Mouse (Mus musculus): ENCODE results near the gene 4930447C04Rik. TPM values are rescaled to one million over a fixed set of nuclear protein-coding genes. Genes with fewer than 3 reads are reported as not detected.

4930447C04Rik gene
- polyA plus RNA-seq, 1 experiment: not detected

DNA sequence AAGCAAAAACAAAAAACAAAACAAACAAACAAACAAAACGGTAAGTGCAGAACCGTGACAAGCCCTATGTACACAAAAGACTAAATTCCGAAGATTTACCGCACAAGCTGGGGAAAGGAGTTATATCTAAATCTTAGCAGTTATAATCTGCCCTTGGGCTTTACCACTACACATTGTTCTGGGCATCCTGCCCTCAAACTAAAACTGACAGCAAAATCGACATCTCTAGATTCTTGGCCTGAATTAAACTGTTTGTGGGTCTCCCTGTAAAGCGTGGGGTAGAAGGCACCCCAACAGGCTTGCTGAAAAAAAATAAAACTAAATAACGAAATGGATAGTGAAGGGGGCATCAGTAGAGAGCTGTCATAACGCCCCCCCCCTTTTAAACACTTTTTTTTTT, 3.8 kb downstream of the 4930447C04Rik start:
- H3K4me1 ChIP-seq (ENCODE audit: control insufficient read depth, insufficient read depth, insufficient read length, low read length): no peaks in the 10 kb centered on the region
- no peak overlapping the region for H3K27ac ChIP-seq (replicated peaks; ENCODE audit: low read depth, low read length)
- no peak overlapping the region for H3K4me3 ChIP-seq (ENCODE audit: insufficient read depth, low read depth, low read length)

- Histone ChIP-seq H3K4me3 (ENCODE audit: insufficient read depth, low read depth, low read length) (peak overlapping the region; percentile 36), H3K4me1 (ENCODE audit: control insufficient read depth, insufficient read depth, insufficient read length, low read length) (no peaks in the 10 kb centered on the region), H3K27ac (replicated peaks; ENCODE audit: low read depth, low read length) (no peak overlapping the region)
Observed at GRCm38 (mm10) chr12:72917159-72917993, 23.2 kb downstream of the 4930447C04Rik start.

GRCm38 (mm10) chr12:72854377-72855032, 86.1 kb downstream of the 4930447C04Rik start:
- peaks cover 2% of the 10 kb centered on the region; the same call in 1 of the 2 replicates for H3K4me1 ChIP-seq (ENCODE audit: control insufficient read depth, insufficient read depth, insufficient read length, low read length)
- H3K27ac ChIP-seq (replicated peaks; ENCODE audit: low read depth, low read length): no peak overlapping the region
- peak overlapping the region; percentile 15; the same call in 1 of the 2 replicates for H3K4me3 ChIP-seq (ENCODE audit: insufficient read depth, low read depth, low read length)

DNA sequence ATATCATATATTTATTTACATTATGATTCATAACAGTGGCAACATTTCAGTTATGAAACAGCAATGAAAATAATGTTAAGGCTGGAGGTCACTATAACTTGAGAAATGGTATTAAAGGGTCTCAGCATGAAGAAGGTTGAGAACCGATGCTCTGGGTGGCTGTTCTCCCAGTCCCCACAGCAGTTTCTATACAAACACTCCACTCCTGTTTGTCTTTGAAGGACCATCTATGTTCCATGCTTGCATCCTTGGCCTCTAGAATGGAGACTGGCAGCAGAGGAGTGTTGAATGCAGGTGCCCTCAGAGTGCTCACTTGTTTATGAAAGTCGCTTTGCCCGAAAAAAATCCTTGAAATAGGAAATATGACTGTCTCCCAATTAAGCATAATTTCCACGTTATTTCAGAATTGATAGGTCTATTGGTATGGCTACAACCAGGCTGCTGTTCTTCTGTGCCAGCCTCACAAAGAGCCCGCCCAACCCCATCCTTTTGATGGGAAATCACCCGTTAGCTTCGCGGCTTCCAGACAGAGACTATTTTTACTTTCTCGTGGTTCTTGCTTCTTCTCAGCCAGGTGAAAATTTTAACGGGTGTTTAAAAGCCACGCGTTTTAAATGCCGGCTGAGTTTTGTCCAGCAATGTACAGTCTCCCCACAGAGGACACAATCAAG, 87.0 kb downstream of the 4930447C04Rik start:
- no peak overlapping the region for H3K4me3 ChIP-seq (ENCODE audit: insufficient read depth, low read depth, low read length)
- H3K27ac ChIP-seq (replicated peaks; ENCODE audit: low read depth, low read length): no peak overlapping the region
- H3K4me1 ChIP-seq (ENCODE audit: control insufficient read depth, insufficient read depth, insufficient read length, low read length): peaks cover 2% of the 10 kb centered on the region; the same call in 1 of the 2 replicates

- Histone ChIP-seq H3K4me3 (ENCODE audit: insufficient read depth, low read depth, low read length) (no peak overlapping the region), H3K27ac (replicated peaks; ENCODE audit: low read depth, low read length) (no peak overlapping the region), H3K4me1 (ENCODE audit: control insufficient read depth, insufficient read depth, insufficient read length, low read length) (peaks cover 2% of the 10 kb centered on the region; the same call in 1 of the 2 replicates)
Observed at GRCm38 (mm10) chr12:72852264-72852663, 88.3 kb downstream of the 4930447C04Rik start.

DNA sequence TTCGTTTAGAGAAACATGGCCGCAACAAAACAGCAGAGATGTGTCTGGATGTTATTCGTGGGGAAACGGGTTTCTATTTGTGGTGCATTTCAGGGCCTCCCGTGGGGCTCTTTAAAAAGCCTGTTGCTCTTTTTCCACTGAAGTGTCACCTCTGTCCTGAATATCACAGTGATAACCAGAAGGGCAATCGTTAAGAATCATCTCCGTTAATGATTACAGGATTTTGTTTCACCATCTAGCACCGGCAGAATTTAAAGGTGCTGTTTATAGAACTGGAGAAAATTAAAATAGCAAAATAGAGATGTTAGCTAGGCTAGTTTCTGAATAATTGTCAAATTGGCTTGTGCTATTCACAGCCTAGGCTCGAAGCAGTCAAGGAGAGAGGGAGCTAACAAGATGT, 90.4 kb downstream of the 4930447C04Rik start:
- no peak overlapping the region for H3K4me3 ChIP-seq (ENCODE audit: insufficient read depth, low read depth, low read length)
- no peak overlapping the region for H3K27ac ChIP-seq (replicated peaks; ENCODE audit: low read depth, low read length)
- peaks cover 2% of the 10 kb centered on the region; the same call in 1 of the 2 replicates for H3K4me1 ChIP-seq (ENCODE audit: control insufficient read depth, insufficient read depth, insufficient read length, low read length)

DNA sequence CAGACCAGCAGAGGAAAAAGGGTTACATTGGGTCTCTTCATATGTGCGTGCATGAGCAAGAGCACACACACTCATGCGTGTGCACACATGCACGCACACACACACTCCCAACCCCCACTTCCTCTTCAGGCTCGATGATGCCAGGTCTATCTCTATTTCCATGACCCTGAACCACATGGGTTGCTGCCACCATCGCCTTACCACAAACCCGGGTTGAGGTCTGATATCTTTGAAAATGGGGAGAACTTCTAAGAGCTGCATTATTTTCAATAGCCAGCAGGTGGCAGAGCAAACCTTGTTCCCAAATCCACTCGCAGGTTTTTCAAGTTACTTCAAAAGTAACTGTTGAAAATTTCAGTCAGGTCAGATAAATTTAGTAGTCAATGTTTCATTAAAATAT, 92.8 kb downstream of the 4930447C04Rik start:
- H3K4me3 ChIP-seq (ENCODE audit: insufficient read depth, low read depth, low read length): no peak overlapping the region

DNA sequence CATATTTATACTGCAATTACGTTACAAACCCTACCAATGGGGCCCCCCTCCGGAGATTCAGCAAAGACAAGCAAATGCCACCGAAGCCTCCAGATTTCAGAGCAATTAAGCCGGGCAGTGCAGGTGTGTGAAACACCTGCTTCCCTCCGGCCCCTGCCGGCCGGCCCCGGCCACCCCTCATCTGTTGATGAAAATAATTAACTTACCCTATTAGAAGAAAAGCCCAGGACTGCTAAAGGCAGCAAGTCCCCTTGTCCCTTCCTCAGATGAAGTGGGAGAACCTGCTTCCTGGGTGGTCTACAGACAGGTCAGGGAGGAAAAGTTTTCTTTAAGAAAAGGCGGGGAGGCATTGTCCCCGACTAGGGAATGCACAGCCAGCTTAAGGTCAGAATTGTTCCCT, 94.6 kb downstream of the 4930447C04Rik start:
- Histone ChIP-seq H3K4me3 (ENCODE audit: insufficient read depth, low read depth, low read length) (no peak overlapping the region), H3K27ac (replicated peaks; ENCODE audit: low read depth, low read length) (no peak overlapping the region), H3K4me1 (ENCODE audit: control insufficient read depth, insufficient read depth, insufficient read length, low read length) (no peaks in the 10 kb centered on the region)

More for the DNA sequence above, 92.8 kb downstream of the 4930447C04Rik start:
- Histone ChIP-seq H3K27ac (replicated peaks; ENCODE audit: low read depth, low read length) (no peak overlapping the region), H3K4me1 (ENCODE audit: control insufficient read depth, insufficient read depth, insufficient read length, low read length) (no peaks in the 10 kb centered on the region)

GRCm38 (mm10) chr12:72843973-72844620, 96.5 kb downstream of the 4930447C04Rik start:
- H3K4me1 ChIP-seq (ENCODE audit: control insufficient read depth, insufficient read depth, insufficient read length, low read length): no peaks in the 10 kb centered on the region
- H3K27ac ChIP-seq (replicated peaks; ENCODE audit: low read depth, low read length): no peak overlapping the region
- H3K4me3 ChIP-seq (ENCODE audit: insufficient read depth, low read depth, low read length): peak overlapping the region; percentile 21

DNA sequence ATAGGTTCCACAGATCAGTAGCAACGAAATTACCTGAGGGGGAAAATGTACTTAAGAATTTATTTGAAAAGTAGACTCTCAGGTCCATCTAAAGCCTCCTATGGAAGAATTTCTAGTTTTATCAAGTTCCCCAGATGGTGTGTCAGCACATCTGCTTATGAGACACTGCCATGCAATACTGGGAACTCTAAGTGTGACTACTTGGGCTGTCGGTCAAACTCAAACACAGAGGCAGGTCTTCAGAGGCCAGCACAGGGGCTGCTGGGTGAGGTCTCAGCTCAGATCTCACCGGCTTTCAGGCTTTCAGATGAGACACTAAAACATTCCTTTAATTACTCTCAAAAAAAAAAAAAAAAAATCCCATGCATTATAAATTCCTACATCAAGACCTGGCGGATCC, 97.0 kb downstream of the 4930447C04Rik start:
- no peak overlapping the region for H3K27ac ChIP-seq (replicated peaks; ENCODE audit: low read depth, low read length)
- H3K4me1 ChIP-seq (ENCODE audit: control insufficient read depth, insufficient read depth, insufficient read length, low read length): no peaks in the 10 kb centered on the region
- H3K4me3 ChIP-seq (ENCODE audit: insufficient read depth, low read depth, low read length): no peak overlapping the region

- Histone ChIP-seq H3K27ac (replicated peaks; ENCODE audit: low read depth, low read length) (no peak overlapping the region), H3K4me3 (ENCODE audit: insufficient read depth, low read depth, low read length) (no peak overlapping the region), H3K4me1 (ENCODE audit: control insufficient read depth, insufficient read depth, insufficient read length, low read length) (no peaks in the 10 kb centered on the region)
Observed at GRCm38 (mm10) chr12:72843135-72843534, 97.4 kb downstream of the 4930447C04Rik start.

- Histone ChIP-seq H3K27ac (replicated peaks; ENCODE audit: low read depth, low read length) (no peak overlapping the region), H3K4me3 (ENCODE audit: insufficient read depth, low read depth, low read length) (no peak overlapping the region), H3K4me1 (ENCODE audit: control insufficient read depth, insufficient read depth, insufficient read length, low read length) (no peaks in the 10 kb centered on the region)
Observed at GRCm38 (mm10) chr12:72841500-72841899, 99.1 kb downstream of the 4930447C04Rik start.

DNA sequence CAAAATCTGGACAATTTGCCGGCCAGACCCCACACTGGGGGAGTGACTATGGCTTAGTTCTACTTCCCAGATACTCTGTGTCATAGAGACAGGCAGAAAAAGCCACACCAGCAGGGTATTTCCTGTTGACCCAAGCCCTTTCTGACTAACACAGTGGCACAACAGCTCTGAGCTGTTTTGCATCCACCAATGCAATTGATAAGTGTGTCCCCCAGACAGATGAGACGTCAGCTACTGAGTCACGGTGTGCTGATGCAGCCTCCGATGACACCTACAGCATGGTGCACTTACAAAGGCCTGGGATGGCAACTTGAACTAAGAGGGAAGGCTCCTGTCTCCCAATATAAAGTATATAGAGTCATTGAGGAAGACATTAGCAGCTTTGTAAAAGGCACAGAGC, 103.3 kb downstream of the 4930447C04Rik start:
- Histone ChIP-seq H3K4me3 (ENCODE audit: insufficient read depth, low read depth, low read length) (no peak overlapping the region), H3K27ac (replicated peaks; ENCODE audit: low read depth, low read length) (no peak overlapping the region), H3K4me1 (ENCODE audit: control insufficient read depth, insufficient read depth, insufficient read length, low read length) (no peaks in the 10 kb centered on the region)

GRCm38 (mm10) chr12:72835518-72836015, 105.0 kb downstream of the 4930447C04Rik start:
- Histone ChIP-seq H3K4me1 (ENCODE audit: control insufficient read depth, insufficient read depth, insufficient read length, low read length) (0 out of 2 replicates have a peak, but pooled peaks cover 2% of the 10 kb centered on the region), H3K4me3 (ENCODE audit: insufficient read depth, low read depth, low read length) (no peak overlapping the region)

More at GRCm38 (mm10) chr12:72835518-72836015, 105.0 kb downstream of the 4930447C04Rik start:
- H3K27ac ChIP-seq (replicated peaks; ENCODE audit: low read depth, low read length): no peak overlapping the region

All from brown adipose tissue, adult 24 weeks (tissue).